Mouse (Mus musculus) CH12.LX (cell line): ENCODE results near the gene Gm44502. TPM values are rescaled to one million over a fixed set of nuclear protein-coding genes. Genes with fewer than 3 reads are reported as not detected.

Source experiments
- DNase-seq: peaks from one replicate; pipeline ENCODE4 v3.0.0-alpha.2; 2013; ENCODE audit errors: extremely low read depth
- H3K27ac ChIP-seq: 2 replicates; pipeline ENCODE4 v1.5.1; 2012; ENCODE audit warnings: low read depth, mild to moderate bottlenecking, control low read depth, moderate library complexity; ENCODE audit not compliant: insufficient read depth
- H3K27me3 ChIP-seq: replicated peaks from 2 replicates; pipeline ENCODE3; 2012; ENCODE audit warnings: inconsistent platforms
- H3K36me3 ChIP-seq, 2 experiments: replicated peaks in 1 of 2; 2 replicates each; pipeline versions ENCODE3 to v1.6.1; 2012; ENCODE audit warnings: inconsistent platforms in 1 of 2, low read length in 1 of 2, mild to moderate bottlenecking in 1 of 2, mixed read lengths in 1 of 2, moderate library complexity in 1 of 2; ENCODE audit not compliant: control insufficient read depth in 1 of 2, insufficient read depth in 1 of 2
- H3K4me1 ChIP-seq, 2 experiments: 2 replicates each; pipeline ENCODE4 v1.6.1; 2012; ENCODE audit warnings: inconsistent platforms in 1 of 2, moderate library complexity in 1 of 2; ENCODE audit not compliant: insufficient read depth in 2 of 2, control insufficient read depth in 1 of 2
- H3K4me2 ChIP-seq: 2 replicates; pipeline ENCODE4 v1.6.1; 2012; ENCODE audit warnings: low read depth, mild to moderate bottlenecking, control low read depth; ENCODE audit not compliant: poor library complexity, insufficient read depth, severe bottlenecking
- H3K4me3 ChIP-seq, 3 experiments: fragments of 150-350 bp in 1 of 3; sonication (generic) in 1 of 3; replicated peaks in 1 of 3; 2 replicates each; pipeline versions ENCODE3 to v1.5.1; 2011 to 2012; ENCODE audit warnings: low read depth in 2 of 3, low read length in 2 of 3, mild to moderate bottlenecking in 2 of 3, moderate library complexity in 2 of 3, control low read depth in 1 of 3, improper control_type of control experiment in 1 of 3, inconsistent platforms in 1 of 3, mixed read lengths in 1 of 3; ENCODE audit not compliant: poor library complexity in 1 of 3
- H3K79me2 ChIP-seq: replicated peaks from 2 replicates; pipeline ENCODE4 v1.6.1; 2012; ENCODE audit warnings: mild to moderate bottlenecking, moderate library complexity; ENCODE audit not compliant: control insufficient read depth, poor library complexity, insufficient read depth, severe bottlenecking; ENCODE audit errors: extremely low read depth
- H3K9ac ChIP-seq: 2 replicates; pipeline ENCODE4 v1.6.1; 2012; ENCODE audit warnings: low read depth, mild to moderate bottlenecking, control low read depth, moderate library complexity; ENCODE audit not compliant: insufficient read depth
- H3K9me3 ChIP-seq: replicated peaks from 2 replicates; pipeline ENCODE3; 2012; ENCODE audit warnings: low read length, inconsistent platforms, mixed read lengths
- BHLHE40 ChIP-seq: IDR thresholded peaks from 2 replicates; pipeline ENCODE4 v1.6.1; 2011; ENCODE audit warnings: mild to moderate bottlenecking, low read depth, low read length, improper control_type of control experiment
- CHD1 ChIP-seq: IDR thresholded peaks from 2 replicates; pipeline ENCODE4 v1.6.1; 2012; ENCODE audit warnings: low read depth, low read length, improper control_type of control experiment, inconsistent platforms
- CTCF ChIP-seq, 2 experiments: IDR thresholded peaks in 1 of 2; conservative IDR thresholded peaks in 1 of 2; 2 replicates each; pipeline ENCODE4 v1.5.1; 2011 to 2012; ENCODE audit warnings: low read depth in 2 of 2, low read length in 2 of 2, improper control_type of control experiment in 1 of 2, inconsistent platforms in 1 of 2, mild to moderate bottlenecking in 1 of 2, moderate library complexity in 1 of 2
- HCFC1 ChIP-seq: IDR thresholded peaks from 2 replicates; pipeline ENCODE4 v1.6.1; 2012; ENCODE audit warnings: low read depth, mild to moderate bottlenecking, inconsistent platforms, low read length, improper control_type of control experiment
- IRF4 ChIP-seq: IDR thresholded peaks from 2 replicates; pipeline ENCODE4 v1.6.1; 2014; ENCODE audit warnings: low read depth, mild to moderate bottlenecking, inconsistent platforms, low read length, improper control_type of control experiment
- JUN ChIP-seq: IDR thresholded peaks from 2 replicates; pipeline ENCODE4 v1.6.1; 2011; ENCODE audit warnings: low read depth, mild to moderate bottlenecking, low read length, improper control_type of control experiment, moderate library complexity; ENCODE audit not compliant: insufficient read depth
- JUND ChIP-seq: conservative IDR thresholded peaks from 2 replicates; pipeline ENCODE4 v1.6.1; 2011; ENCODE audit warnings: low read depth, low read length, improper control_type of control experiment
- KAT2A ChIP-seq: IDR thresholded peaks from 2 replicates; pipeline ENCODE4 v1.6.1; 2012; ENCODE audit warnings: low read length, improper control_type of control experiment, inconsistent platforms; ENCODE audit not compliant: insufficient replicate concordance
- MAFK ChIP-seq: IDR thresholded peaks from 2 replicates; pipeline ENCODE4 v1.6.1; 2011; ENCODE audit warnings: low read length, improper control_type of control experiment; ENCODE audit not compliant: insufficient replicate concordance
- MAX ChIP-seq: IDR thresholded peaks from 2 replicates; pipeline ENCODE4 v1.6.1; 2011; ENCODE audit warnings: low read length, improper control_type of control experiment
- MAZ ChIP-seq: IDR thresholded peaks from 2 replicates; pipeline ENCODE4 v1.6.1; 2012; ENCODE audit warnings: low read depth, mild to moderate bottlenecking, inconsistent platforms, low read length, improper control_type of control experiment, moderate library complexity
- NRF1 ChIP-seq: IDR thresholded peaks from 2 replicates; pipeline ENCODE4 v1.6.1; 2014; ENCODE audit warnings: low read depth, mild to moderate bottlenecking, inconsistent platforms, low read length, improper control_type of control experiment, moderate library complexity
- POLR2AphosphoS2 ChIP-seq: IDR thresholded peaks from 2 replicates; pipeline ENCODE4 v1.6.1; 2011; ENCODE audit warnings: low read depth, low read length, improper control_type of control experiment
- RCOR1 ChIP-seq: conservative IDR thresholded peaks from 2 replicates; pipeline ENCODE4 v1.6.1; 2012; ENCODE audit warnings: low read depth, mild to moderate bottlenecking, inconsistent platforms, low read length, improper control_type of control experiment
- TCF12 ChIP-seq: IDR thresholded peaks from 2 replicates; pipeline ENCODE4 v1.6.1; 2014; ENCODE audit warnings: low read depth, mild to moderate bottlenecking, inconsistent platforms, low read length, improper control_type of control experiment
- USF1 ChIP-seq: IDR thresholded peaks from 2 replicates; pipeline ENCODE4 v1.6.1; 2014; ENCODE audit warnings: low read depth, mild to moderate bottlenecking, inconsistent platforms, low read length, improper control_type of control experiment
- USF2 ChIP-seq: conservative IDR thresholded peaks from 2 replicates; pipeline ENCODE4 v1.6.1; 2011; ENCODE audit warnings: low read depth, low read length, improper control_type of control experiment
- ZKSCAN1 ChIP-seq: IDR thresholded peaks from 2 replicates; pipeline ENCODE4 v1.6.1; 2012; ENCODE audit warnings: low read depth, inconsistent platforms, low read length, improper control_type of control experiment, borderline replicate concordance
- ZMIZ1 ChIP-seq: IDR thresholded peaks from 2 replicates; pipeline ENCODE4 v1.6.1; 2012; ENCODE audit warnings: low read depth, mild to moderate bottlenecking, inconsistent platforms, low read length, improper control_type of control experiment
- ZNF384 ChIP-seq: IDR thresholded peaks from 2 replicates; pipeline ENCODE4 v1.6.1; 2012; ENCODE audit warnings: low read depth, low read length, improper control_type of control experiment, inconsistent platforms
- dilution Hi-C: fragments of 300-500 bp; cut with MboI; formaldehyde crosslinking; loops from 2 replicates; pipeline ENCODE4 v1.14.3; 2020; ENCODE audit warnings: low sequenced_read_pairs; ENCODE audit not compliant: extremely low pct_unique_long_range_greater_than_20kb, extremely low pct_ligation_motif_present
- in situ Hi-C: fragments of 300-500 bp; cut with MboI; formaldehyde crosslinking; loops from 3 replicates; pipeline ENCODE4 v1.14.3; 2019; ENCODE audit warnings: low sequenced_read_pairs, low pct_ligation_motif_present, low pct_unique_long_range_greater_than_20kb, mixed read lengths
- polyA plus RNA-seq: library from polyadenylated mRNA; unstranded; fragments of >175 nt; gene quantifications from 2 replicates; pipeline ENCODE4 v1.2.1, GENCODE M21; 2012; ENCODE audit warnings: low read depth; ENCODE audit not compliant: insufficient read length
- total RNA-seq, 2 experiments: library from RNA; depleted of rRNA; stranded (reverse); fragments of 300-350 nt in 1 of 2; fragments of >200 nt in 1 of 2; gene quantifications; 2 replicates each; pipeline ENCODE4 v1.2.3; 2012 to 2014

Gm44502 gene
- total and polyA plus RNA-seq, 3 experiments: 0.13 to 0.15 TPM; not detected in 1

GRCm38 (mm10) chr15:89399716-89400115 is 29.8 kb downstream of the Gm44502 start:
- in situ Hi-C loops: no loop called here
- H3K4me1 ChIP-seq: no peaks in the 10 kb centered on the region
- H3K79me2 ChIP-seq: no peaks in the 10 kb centered on the region
- H3K27ac ChIP-seq: no peak overlapping the region
- H3K36me3 ChIP-seq: no peaks in the 10 kb centered on the region
- H3K4me3 ChIP-seq: no peak overlapping the region
- H3K9me3 ChIP-seq: no peaks in the 10 kb centered on the region
- no peak overlapping the region for H3K4me2 ChIP-seq
- peaks cover 23% of the 10 kb centered on the region for H3K27me3 ChIP-seq
- DNase-seq: no peak
- dilution Hi-C loops: no loop called here
- TF ChIP-seq JUND: no peak
- no peak for TF ChIP-seq POLR2AphosphoS2
- TF ChIP-seq HCFC1: no peak
- no peak for TF ChIP-seq NRF1
- TF ChIP-seq JUN: no peak
- no peak for TF ChIP-seq RCOR1
- TF ChIP-seq KAT2A: no peak
- TF ChIP-seq MAFK: no peak
- no peak for TF ChIP-seq MAZ
- TF ChIP-seq ZKSCAN1: no peak
- no peak for TF ChIP-seq USF2
- TF ChIP-seq IRF4: no peak
- TF ChIP-seq, all 38 proteins: peak for 0
- no peak overlapping the region for H3K9ac ChIP-seq

DNA sequence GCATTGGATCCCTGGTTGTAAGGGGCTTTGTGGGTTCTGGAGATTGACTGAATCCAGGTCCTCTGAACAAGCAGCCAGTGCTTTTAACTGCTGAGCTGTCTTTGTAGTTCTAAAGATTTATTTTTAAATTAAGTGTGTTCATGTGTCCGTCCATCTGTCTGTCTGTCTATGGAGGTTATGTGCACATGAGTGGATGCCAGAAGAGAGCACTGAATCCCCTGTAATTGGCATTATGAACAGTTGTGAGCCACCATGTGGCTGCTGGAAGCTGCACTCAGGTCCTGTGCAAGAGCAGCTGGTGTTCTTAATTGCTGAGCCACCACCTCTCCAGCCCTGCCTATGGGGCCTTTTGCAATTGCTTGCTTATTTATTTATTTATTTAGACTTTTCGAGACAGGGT is 31.4 kb downstream of the Gm44502 start:
- Histone ChIP-seq H3K27me3 (peaks cover 25% of the 10 kb centered on the region), H3K79me2 (no peaks in the 10 kb centered on the region), H3K4me3 (no peak overlapping the region), H3K27ac (no peak overlapping the region), H3K4me1 (no peaks in the 10 kb centered on the region), H3K9me3 (no peaks in the 10 kb centered on the region), H3K4me2 (no peak overlapping the region), H3K36me3 (no peaks in the 10 kb centered on the region), H3K9ac (no peak overlapping the region)
- in situ Hi-C loops: no loop called here
- TF ChIP-seq USF1 (no peak), NRF1 (no peak), CHD1 (no peak), ZMIZ1 (no peak), ZNF384 (no peak), TCF12 (no peak), MAX (no peak), CTCF (conservative IDR thresholded peaks at IDR 0.05 in 1 of 2, IDR thresholded peaks at IDR 0.05 in 1 of 2; ENCODE audit: low read depth in 2 of 2, low read length in 2 of 2) (no peak), JUND (no peak), BHLHE40 (no peak)
- no peak for DNase-seq
- dilution Hi-C loops: no loop called here
